Mouse (Mus musculus): ENCODE measurements around the gene Iqsec1. TPM values are rescaled to one million over a fixed set of nuclear protein-coding genes. Genes with fewer than 3 reads are reported as not detected.

The Iqsec1 gene
- polyA plus RNA-seq, 1 experiment from 2014 or later = 5.1 TPM

- 78% methylated on average over 3 of the region's 3 CpGs for WGBS
- Histone ChIP-seq H3K4me3 (ENCODE audit: low read depth, low read length) (no peak overlapping the region), H3K27me3 (ENCODE audit: control insufficient read depth, insufficient read depth, low read length) (no peaks in the 10 kb centered on the region), H3K4me2 (replicated peaks; ENCODE audit: low read depth) (no peak overlapping the region), H3K27ac (replicated peaks) (no peak overlapping the region), H3K36me3 (ENCODE audit: control insufficient read depth, insufficient read depth, low read length) (no peaks in the 10 kb centered on the region), H3K9me3 (ENCODE audit: control insufficient read depth, low read length) (no peaks in the 10 kb centered on the region), H3K4me1 (replicated peaks; ENCODE audit: control insufficient read depth, insufficient read depth) (no peaks in the 10 kb centered on the region), H3K9ac (ENCODE audit: low read length) (no peak overlapping the region)
- DNase-seq (ENCODE audit: low spot score) (no peak), ATAC-seq (ENCODE audit: low FRiP score, low TSS enrichment) (no peak)
- TF ChIP-seq CTCF (IDR thresholded peaks at IDR 0.05; ENCODE audit: low read depth) (no peak), EP300 (optimal IDR thresholded peaks at IDR 0.05) (no peak)
Observed at GRCm38 (mm10) chr6:90816551-90816950, 171.9 kb downstream of the Iqsec1 start.

DNA sequence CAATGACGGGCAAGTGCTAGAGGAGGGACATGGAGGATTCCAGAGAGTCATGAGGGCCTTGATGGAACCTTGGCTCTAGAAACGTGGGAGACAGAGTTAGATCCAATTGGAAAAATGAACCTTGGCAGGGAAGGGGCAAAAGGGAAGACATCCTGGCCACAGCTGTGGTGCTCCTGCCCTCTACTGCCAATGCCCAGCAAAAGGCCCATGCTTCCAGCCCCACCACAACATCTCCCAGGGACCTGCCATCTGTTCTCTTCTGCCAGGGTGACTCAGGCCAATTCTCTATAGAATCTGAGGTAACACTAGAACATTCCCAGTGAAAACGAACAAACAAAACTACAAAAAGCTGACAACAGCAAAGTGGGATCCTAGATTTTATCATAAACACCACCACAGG is 173.1 kb downstream of the Iqsec1 start:
- H3K36me3 ChIP-seq (ENCODE audit: control insufficient read depth, insufficient read depth, low read length) = no peaks in the 10 kb centered on the region
- no peaks in the 10 kb centered on the region for H3K9me3 ChIP-seq (ENCODE audit: control insufficient read depth, low read length)
- no peak for ATAC-seq (ENCODE audit: low FRiP score, low TSS enrichment)
- no peak overlapping the region for H3K27ac ChIP-seq (replicated peaks)
- no peak overlapping the region for H3K4me3 ChIP-seq (ENCODE audit: low read depth, low read length)
- TF ChIP-seq CTCF (IDR thresholded peaks at IDR 0.05; ENCODE audit: low read depth) (peak; percentile 25; the same call in 1 of the 2 replicates), EP300 (optimal IDR thresholded peaks at IDR 0.05) (no peak)
- no peaks in the 10 kb centered on the region; the same call in 1 of the 2 replicates for H3K27me3 ChIP-seq (ENCODE audit: control insufficient read depth, insufficient read depth, low read length)
- no peak overlapping the region for H3K4me2 ChIP-seq (replicated peaks; ENCODE audit: low read depth)
- no peak for DNase-seq (ENCODE audit: low spot score)
- 67% methylated on average over 3 of the region's 3 CpGs for WGBS
- no peak overlapping the region for H3K9ac ChIP-seq (ENCODE audit: low read length)
- H3K4me1 ChIP-seq (replicated peaks; ENCODE audit: control insufficient read depth, insufficient read depth) = no peaks in the 10 kb centered on the region

- H3K27me3 ChIP-seq (ENCODE audit: control insufficient read depth, insufficient read depth, low read length) = no peaks in the 10 kb centered on the region; the same call in 1 of the 2 replicates
- no peak for TF ChIP-seq CTCF (IDR thresholded peaks at IDR 0.05; ENCODE audit: low read depth)
- TF ChIP-seq EP300 (optimal IDR thresholded peaks at IDR 0.05) = no peak
- ATAC-seq (ENCODE audit: low FRiP score, low TSS enrichment) (no peak), DNase-seq (ENCODE audit: low spot score) (no peak)
- 59% methylated on average over 1 of the region's 1 CpGs for WGBS
- H3K9ac ChIP-seq (ENCODE audit: low read length) = no peak overlapping the region
- no peaks in the 10 kb centered on the region for H3K4me1 ChIP-seq (replicated peaks; ENCODE audit: control insufficient read depth, insufficient read depth)
- H3K9me3 ChIP-seq (ENCODE audit: control insufficient read depth, low read length) = no peaks in the 10 kb centered on the region
- no peaks in the 10 kb centered on the region for H3K36me3 ChIP-seq (ENCODE audit: control insufficient read depth, insufficient read depth, low read length)
- no peak overlapping the region for H3K4me3 ChIP-seq (ENCODE audit: low read depth, low read length)
- H3K27ac ChIP-seq (replicated peaks) = no peak overlapping the region
- no peak overlapping the region for H3K4me2 ChIP-seq (replicated peaks; ENCODE audit: low read depth)
Observed at GRCm38 (mm10) chr6:90813526-90813925, 175.0 kb downstream of the Iqsec1 start.

- no peak overlapping the region for H3K27ac ChIP-seq (replicated peaks)
- H3K27me3 ChIP-seq (ENCODE audit: control insufficient read depth, insufficient read depth, low read length) = no peaks in the 10 kb centered on the region; the same call in 1 of the 2 replicates
- ATAC-seq (ENCODE audit: low FRiP score, low TSS enrichment) (no peak), DNase-seq (ENCODE audit: low spot score) (no peak)
- H3K4me3 ChIP-seq (ENCODE audit: low read depth, low read length) = no peak overlapping the region
- TF ChIP-seq EP300 (optimal IDR thresholded peaks at IDR 0.05) (no peak), CTCF (IDR thresholded peaks at IDR 0.05; ENCODE audit: low read depth) (no peak)
- H3K4me2 ChIP-seq (replicated peaks; ENCODE audit: low read depth) = no peak overlapping the region
- 84% methylated on average over 8 of the region's 8 CpGs for WGBS
- no peaks in the 10 kb centered on the region for H3K36me3 ChIP-seq (ENCODE audit: control insufficient read depth, insufficient read depth, low read length)
- peaks cover 2% of the 10 kb centered on the region; the same call in 1 of the 2 replicates for H3K4me1 ChIP-seq (replicated peaks; ENCODE audit: control insufficient read depth, insufficient read depth)
- no peak overlapping the region for H3K9ac ChIP-seq (ENCODE audit: low read length)
- H3K9me3 ChIP-seq (ENCODE audit: control insufficient read depth, low read length) = no peaks in the 10 kb centered on the region
Observed at GRCm38 (mm10) chr6:90812584-90812983, 175.9 kb downstream of the Iqsec1 start.

DNA sequence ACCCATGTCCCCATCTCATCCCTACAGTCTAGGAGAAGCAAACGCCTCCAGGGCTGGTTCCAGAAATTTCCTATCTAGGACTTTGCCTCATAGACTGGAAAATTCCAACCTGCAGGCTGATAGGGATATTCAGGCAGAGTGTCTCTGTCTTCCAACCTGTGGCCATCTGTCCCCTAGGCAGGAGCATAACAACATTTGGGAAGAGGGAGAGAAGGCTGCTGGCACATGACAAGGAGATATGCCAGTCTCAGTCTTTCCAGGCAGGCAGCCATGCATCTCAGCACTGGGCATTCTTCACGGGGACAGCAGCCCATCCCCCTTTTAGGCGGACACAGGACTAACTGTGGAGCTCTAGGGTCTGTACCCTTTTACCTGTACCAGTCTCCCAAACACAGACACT is 176.4 kb downstream of the Iqsec1 start:
- ATAC-seq (ENCODE audit: low FRiP score, low TSS enrichment) (no peak), DNase-seq (ENCODE audit: low spot score) (no peak)
- TF ChIP-seq EP300 (optimal IDR thresholded peaks at IDR 0.05) (no peak), CTCF (IDR thresholded peaks at IDR 0.05; ENCODE audit: low read depth) (no peak)
- Histone ChIP-seq H3K27ac (replicated peaks) (no peak overlapping the region), H3K36me3 (ENCODE audit: control insufficient read depth, insufficient read depth, low read length) (no peaks in the 10 kb centered on the region), H3K27me3 (ENCODE audit: control insufficient read depth, insufficient read depth, low read length) (no peaks in the 10 kb centered on the region; the same call in 1 of the 2 replicates), H3K9me3 (ENCODE audit: control insufficient read depth, low read length) (no peaks in the 10 kb centered on the region), H3K9ac (ENCODE audit: low read length) (no peak overlapping the region), H3K4me3 (ENCODE audit: low read depth, low read length) (no peak overlapping the region), H3K4me1 (replicated peaks; ENCODE audit: control insufficient read depth, insufficient read depth) (peaks cover 2% of the 10 kb centered on the region; the same call in 1 of the 2 replicates), H3K4me2 (replicated peaks; ENCODE audit: low read depth) (no peak overlapping the region)
- 55% methylated on average over 3 of the region's 3 CpGs for WGBS

- Histone ChIP-seq H3K4me2 (replicated peaks; ENCODE audit: low read depth) (no peak overlapping the region), H3K27ac (replicated peaks) (no peak overlapping the region), H3K9ac (ENCODE audit: low read length) (no peak overlapping the region), H3K27me3 (ENCODE audit: control insufficient read depth, insufficient read depth, low read length) (no peaks in the 10 kb centered on the region; the same call in 1 of the 2 replicates), H3K4me1 (replicated peaks; ENCODE audit: control insufficient read depth, insufficient read depth) (peaks cover 2% of the 10 kb centered on the region; the same call in 1 of the 2 replicates), H3K9me3 (ENCODE audit: control insufficient read depth, low read length) (no peaks in the 10 kb centered on the region), H3K4me3 (ENCODE audit: low read depth, low read length) (no peak overlapping the region), H3K36me3 (ENCODE audit: control insufficient read depth, insufficient read depth, low read length) (no peaks in the 10 kb centered on the region)
- no peak for ATAC-seq (ENCODE audit: low FRiP score, low TSS enrichment)
- no peak for TF ChIP-seq EP300 (optimal IDR thresholded peaks at IDR 0.05)
- TF ChIP-seq CTCF (IDR thresholded peaks at IDR 0.05; ENCODE audit: low read depth) = no peak
- 67% methylated on average over 1 of the region's 1 CpGs for WGBS
- DNase-seq (ENCODE audit: low spot score) = no peak
Observed at GRCm38 (mm10) chr6:90810576-90810975, 177.9 kb downstream of the Iqsec1 start.

Measured in stomach, postnatal 0 days (tissue).